Mouse (Mus musculus): ENCODE data around the gene Zpbp2.

The Zpbp2 gene

GRCm38 (mm10) chr11:98550975-98551828 is at the start of gene Zpbp2:
TSS of gene Zpbp2 (plus strand) at chr11:98551097.
- ATAC-seq (ENCODE audit: insufficient number of reproducible peaks, low FRiP score, low TSS enrichment): peak; percentile 94

- no peak for ATAC-seq (ENCODE audit: insufficient number of reproducible peaks, low FRiP score, low TSS enrichment)
Observed at GRCm38 (mm10) chr11:98504926-98505325, 46.0 kb upstream of the Zpbp2 start.

GRCm38 (mm10) chr11:98509434-98509833 is 41.5 kb upstream of the Zpbp2 start:
- no peak for ATAC-seq (ENCODE audit: insufficient number of reproducible peaks, low FRiP score, low TSS enrichment)

- no peak for ATAC-seq (ENCODE audit: insufficient number of reproducible peaks, low FRiP score, low TSS enrichment)
Observed at GRCm38 (mm10) chr11:98510125-98510524, 40.8 kb upstream of the Zpbp2 start.

GRCm38 (mm10) chr11:98512881-98513280 is 38.0 kb upstream of the Zpbp2 start:
- ATAC-seq (ENCODE audit: insufficient number of reproducible peaks, low FRiP score, low TSS enrichment): no peak

GRCm38 (mm10) chr11:98513356-98513936 is 37.5 kb upstream of the Zpbp2 start:
- no peak for ATAC-seq (ENCODE audit: insufficient number of reproducible peaks, low FRiP score, low TSS enrichment)

- ATAC-seq (ENCODE audit: insufficient number of reproducible peaks, low FRiP score, low TSS enrichment): no peak
Observed at GRCm38 (mm10) chr11:98520468-98520867, 30.4 kb upstream of the Zpbp2 start.

- ATAC-seq (ENCODE audit: insufficient number of reproducible peaks, low FRiP score, low TSS enrichment): no peak
Observed at GRCm38 (mm10) chr11:98525140-98525539, 25.8 kb upstream of the Zpbp2 start.

- ATAC-seq (ENCODE audit: insufficient number of reproducible peaks, low FRiP score, low TSS enrichment): no peak
Observed at GRCm38 (mm10) chr11:98526824-98527461, 24.0 kb upstream of the Zpbp2 start.

GRCm38 (mm10) chr11:98537480-98538034 is 13.3 kb upstream of the Zpbp2 start:
- no peak for ATAC-seq (ENCODE audit: insufficient number of reproducible peaks, low FRiP score, low TSS enrichment)

- ATAC-seq (ENCODE audit: insufficient number of reproducible peaks, low FRiP score, low TSS enrichment): no peak
Observed at GRCm38 (mm10) chr11:98540319-98540718, 10.6 kb upstream of the Zpbp2 start.

- ATAC-seq (ENCODE audit: insufficient number of reproducible peaks, low FRiP score, low TSS enrichment): no peak
Observed at GRCm38 (mm10) chr11:98542553-98542952, 8.3 kb upstream of the Zpbp2 start.

GRCm38 (mm10) chr11:98543414-98543813 is 7.5 kb upstream of the Zpbp2 start:
- ATAC-seq (ENCODE audit: insufficient number of reproducible peaks, low FRiP score, low TSS enrichment): no peak

GRCm38 (mm10) chr11:98544890-98545677 is 5.8 kb upstream of the Zpbp2 start:
- ATAC-seq (ENCODE audit: insufficient number of reproducible peaks, low FRiP score, low TSS enrichment): no peak

- ATAC-seq (ENCODE audit: insufficient number of reproducible peaks, low FRiP score, low TSS enrichment): no peak
Observed at GRCm38 (mm10) chr11:98545711-98546231, 5.1 kb upstream of the Zpbp2 start, which contains the start of gene Ikzf3. TSS of gene Ikzf3 (minus strand) at chr11:98546031.

GRCm38 (mm10) chr11:98546529-98547307 is 4.2 kb upstream of the Zpbp2 start:
- no peak for ATAC-seq (ENCODE audit: insufficient number of reproducible peaks, low FRiP score, low TSS enrichment)

- no peak for ATAC-seq (ENCODE audit: insufficient number of reproducible peaks, low FRiP score, low TSS enrichment)
Observed at GRCm38 (mm10) chr11:98547308-98547693, 3.6 kb upstream of the Zpbp2 start.

- no peak for ATAC-seq (ENCODE audit: insufficient number of reproducible peaks, low FRiP score, low TSS enrichment)
Observed at GRCm38 (mm10) chr11:98549363-98549762, 1.5 kb upstream of the Zpbp2 start.

- no peak for ATAC-seq (ENCODE audit: insufficient number of reproducible peaks, low FRiP score, low TSS enrichment)
Observed at GRCm38 (mm10) chr11:98550311-98550974, 454 bp upstream of the Zpbp2 start.

Data from cerebellum, adult (tissue).